Mouse (Mus musculus): ENCODE data around the gene P3h3.
"Not testable (repeated sequence)": the region's sequence is repeated elsewhere in the genome, so short reads cannot be mapped to it uniquely, and the experiment has no call there.

Gene P3h3

GRCm38 (mm10) chr6:124865766-124866362 lies 8.3 kb upstream of the P3h3 start:
- DNase-seq, result no peak

GRCm38 (mm10) chr6:124863658-124864298 lies 6.2 kb upstream of the P3h3 start, which contains the start of gene Gpr162:
Gene Gpr162, minus strand, starts transcription at chr6:124863983.
- DNase-seq, result peak in 1 of 2 experiments; percentile 29

GRCm38 (mm10) chr6:124863125-124863657 lies 5.6 kb upstream of the P3h3 start:
- no peak for DNase-seq

GRCm38 (mm10) chr6:124862406-124863124 lies 5.0 kb upstream of the P3h3 start:
- no peak for DNase-seq

- DNase-seq, result no peak
These were observed 4.2 kb upstream of the P3h3 start for GRCm38 (mm10) chr6:124861802-124862201.

GRCm38 (mm10) chr6:124861266-124861665 lies 3.7 kb upstream of the P3h3 start:
- no peak for DNase-seq

- no peak for DNase-seq
These were observed 3.0 kb upstream of the P3h3 start for GRCm38 (mm10) chr6:124860511-124860910.

GRCm38 (mm10) chr6:124859725-124860124 lies 2.2 kb upstream of the P3h3 start:
- peak; percentile 65 to 89 for DNase-seq

- DNase-seq, result no peak
These were observed 1.2 kb upstream of the P3h3 start for GRCm38 (mm10) chr6:124858561-124859318.

- no peak for DNase-seq
These were observed 433 bp upstream of the P3h3 start for GRCm38 (mm10) chr6:124857840-124858530.

- no peak for DNase-seq
These were observed 1.2 kb downstream of the P3h3 start for GRCm38 (mm10) chr6:124856321-124856720.

- no peak for DNase-seq
These were observed 2.9 kb downstream of the P3h3 start for GRCm38 (mm10) chr6:124854647-124855046.

GRCm38 (mm10) chr6:124850535-124850934 lies 7.0 kb downstream of the P3h3 start:
- no peak for DNase-seq

- peak; percentile 67 to 91 for DNase-seq
These were observed 10.2 kb downstream of the P3h3 start for GRCm38 (mm10) chr6:124847305-124847704.

GRCm38 (mm10) chr6:124840241-124841167 lies 17.0 kb downstream of the P3h3 start, which contains the start of gene Gnb3:
Gene Gnb3, minus strand, starts transcription at chr6:124840275.
- no peak for DNase-seq

- no peak for DNase-seq
These were observed 17.7 kb downstream of the P3h3 start for GRCm38 (mm10) chr6:124839805-124840204.

- no peak for DNase-seq
These were observed 21.1 kb downstream of the P3h3 start for GRCm38 (mm10) chr6:124836411-124836810.

GRCm38 (mm10) chr6:124835531-124835930 lies 22.0 kb downstream of the P3h3 start:
- no peak for DNase-seq

GRCm38 (mm10) chr6:124834512-124835081 lies 23.0 kb downstream of the P3h3 start:
- DNase-seq, result no peak

- DNase-seq, result no peak
These were observed 25.9 kb downstream of the P3h3 start for GRCm38 (mm10) chr6:124831649-124832048.

- not testable (repeated sequence) for DNase-seq
These were observed 26.4 kb downstream of the P3h3 start for GRCm38 (mm10) chr6:124831199-124831598.

All from spleen, adult 18-20 months (tissue).